Mouse (Mus musculus) ES-E14 (cell line): ENCODE data around the gene Ifi214. TPM values are rescaled to one million over a fixed set of nuclear protein-coding genes. Genes with fewer than 3 reads are reported as not detected.
"Not testable (repeated sequence)": the region's sequence is repeated elsewhere in the genome, so short reads cannot be mapped to it uniquely, and the experiment has no call there.

Experiments
- DNase-seq: peaks from one replicate; pipeline ENCODE4 v3.0.0-alpha.2; 2013; ENCODE audit warnings: low read depth, low spot score
- H3K27ac ChIP-seq: 2 replicates; pipeline ENCODE4 v1.5.1; 2012; ENCODE audit warnings: low read depth, mild to moderate bottlenecking, low read length, moderate library complexity, mixed read lengths; ENCODE audit not compliant: poor library complexity, insufficient read depth, severe bottlenecking
- H3K36me3 ChIP-seq: 2 replicates; pipeline ENCODE4 v1.6.1; 2012; ENCODE audit warnings: mild to moderate bottlenecking, low read length, moderate library complexity, mixed read lengths; ENCODE audit not compliant: control insufficient read depth, poor library complexity, insufficient read depth, severe bottlenecking
- H3K4me1 ChIP-seq, 2 experiments: fragments of 150-350 bp in 1 of 2; sonication (generic) in 1 of 2; 2 replicates each; pipeline ENCODE4 v1.6.1; 2012; ENCODE audit warnings: low read length in 2 of 2, mild to moderate bottlenecking in 1 of 2, mixed read lengths in 1 of 2; ENCODE audit not compliant: control insufficient read depth in 2 of 2, insufficient read depth in 2 of 2, poor library complexity in 1 of 2
- H3K4me3 ChIP-seq, 2 experiments: fragments of 150-350 bp in 1 of 2; sonication (generic) in 1 of 2; 2 replicates each; pipeline ENCODE4 v1.5.1; 2012; ENCODE audit warnings: low read length in 2 of 2, low read depth in 1 of 2, mild to moderate bottlenecking in 1 of 2, mixed read lengths in 1 of 2; ENCODE audit not compliant: insufficient read depth in 1 of 2, poor library complexity in 1 of 2, severe bottlenecking in 1 of 2
- H3K9ac ChIP-seq: 2 replicates; pipeline ENCODE4 v1.6.1; 2012; ENCODE audit warnings: low read depth, mild to moderate bottlenecking, low read length, mixed read lengths; ENCODE audit not compliant: poor library complexity, insufficient read depth, severe bottlenecking
- H3K9me3 ChIP-seq: fragments of 150-350 bp; sonication (generic); 2 replicates; pipeline ENCODE4 v1.6.1; 2012; ENCODE audit warnings: low read depth, mild to moderate bottlenecking, low read length; ENCODE audit not compliant: control insufficient read depth, insufficient read depth
- CHD2 ChIP-seq: IDR thresholded peaks from 2 replicates; pipeline ENCODE4 v1.6.1; 2014; ENCODE audit warnings: mild to moderate bottlenecking, low read depth, low read length, inconsistent platforms
- HCFC1 ChIP-seq: IDR thresholded peaks from 2 replicates; pipeline ENCODE4 v1.6.1; 2012; ENCODE audit warnings: low read length, inconsistent platforms, borderline replicate concordance; ENCODE audit not compliant: insufficient read depth
- MAFK ChIP-seq: IDR thresholded peaks from 2 replicates; pipeline ENCODE4 v1.6.1; 2014; ENCODE audit warnings: mild to moderate bottlenecking, low read depth, low read length, inconsistent platforms; ENCODE audit not compliant: insufficient read depth
- ZC3H11A ChIP-seq: IDR thresholded peaks from 2 replicates; pipeline ENCODE4 v1.6.1; 2012; ENCODE audit warnings: low read depth, mild to moderate bottlenecking, inconsistent platforms, low read length, borderline replicate concordance
- ZNF384 ChIP-seq: IDR thresholded peaks from 2 replicates; pipeline ENCODE4 v1.6.1; 2012; ENCODE audit warnings: low read depth, low read length, inconsistent platforms
- in situ Hi-C, 2 experiments: fragments of 600-800 bp; cut with MboI; formaldehyde crosslinking; loops; one replicate each; pipeline ENCODE4 v1.15.1; 2025; ENCODE audit warnings: low sequenced_read_pairs in 2 of 2, inconsistent platforms in 1 of 2; ENCODE audit not compliant: unreplicated experiment in 2 of 2
- total RNA-seq: library from RNA; depleted of rRNA; stranded (reverse); fragments of 300-350 nt; gene quantifications from 2 replicates; pipeline ENCODE4 v1.2.3, GENCODE M21; 2012

The Ifi214 gene
- total RNA-seq, 1 experiment = not detected

DNA sequence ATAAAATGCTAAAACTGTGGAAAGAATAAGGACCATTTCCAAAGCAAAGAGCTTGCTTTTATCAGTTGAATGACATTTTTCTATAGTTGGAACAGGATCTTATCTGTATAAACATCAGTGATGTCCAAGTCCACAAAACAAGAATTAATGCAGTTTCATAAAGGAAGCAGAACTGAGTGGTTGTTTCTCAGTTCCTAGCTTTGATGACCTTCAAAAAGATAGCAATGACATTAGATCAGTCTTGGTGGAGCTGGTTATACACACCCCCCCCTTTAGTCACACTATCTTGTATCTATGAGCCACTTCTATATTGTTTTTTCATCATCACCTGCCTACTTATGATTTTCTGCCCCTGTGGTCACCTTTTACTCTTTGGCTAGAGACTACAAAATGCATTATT, 14.3 kb downstream of the Ifi214 start:
- Histone ChIP-seq H3K9ac (no peak overlapping the region), H3K9me3 (no peaks in the 10 kb centered on the region), H3K36me3 (no peaks in the 10 kb centered on the region), H3K27ac (no peak overlapping the region), H3K4me3 (no peak overlapping the region), H3K4me1 (no peaks in the 10 kb centered on the region)
- in situ Hi-C loops = no loop called here
- TF ChIP-seq ZNF384 (no peak), MAFK (no peak), HCFC1 (no peak), ZC3H11A (no peak), CHD2 (no peak)
- DNase-seq = no peak

DNA sequence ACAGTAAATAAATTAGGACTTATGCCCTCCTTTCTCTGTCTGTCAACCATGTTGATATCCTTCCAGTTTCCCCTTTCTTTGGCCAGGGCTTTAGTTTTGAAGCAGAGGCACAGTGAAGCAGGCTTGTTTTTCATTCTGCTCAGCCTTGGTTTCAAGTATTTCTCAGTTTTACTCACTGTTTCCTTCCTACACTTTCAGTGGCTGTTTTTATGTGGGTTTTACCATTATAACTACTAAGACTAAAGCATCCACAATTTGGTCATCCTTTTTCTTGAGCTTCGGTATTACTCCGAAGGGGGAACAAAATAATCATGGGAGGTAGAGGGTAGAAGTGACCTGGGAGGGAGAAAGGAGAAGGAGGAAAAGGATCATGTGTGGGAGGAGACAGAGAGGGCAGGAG, 25.2 kb downstream of the Ifi214 start:
- DNase-seq, H3K36me3 ChIP-seq, H3K9ac ChIP-seq, H3K4me3 ChIP-seq, H3K9me3 ChIP-seq, H3K4me1 ChIP-seq, H3K27ac ChIP-seq, in situ Hi-C loops: not testable (repeated sequence)

DNA sequence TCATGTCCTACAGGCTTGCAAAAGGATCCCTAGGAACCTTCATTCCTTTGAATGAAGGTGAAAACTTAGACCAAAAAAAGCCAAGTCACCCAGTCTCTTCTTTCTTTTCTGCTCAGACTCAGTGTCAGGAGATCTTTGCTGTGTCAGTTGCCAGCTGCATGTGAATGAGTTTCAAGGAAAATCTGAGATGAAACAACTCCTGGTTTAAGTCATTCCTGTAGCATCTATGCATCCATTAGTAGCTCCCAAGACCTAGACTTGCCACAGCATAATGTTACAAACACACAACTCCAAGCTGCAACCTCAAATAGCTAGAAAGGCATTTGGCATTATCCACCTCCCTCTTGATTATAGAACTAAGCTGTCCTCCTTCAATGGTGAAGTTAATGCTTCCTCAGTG, 44.3 kb downstream of the Ifi214 start:
- H3K4me3 ChIP-seq, H3K9ac ChIP-seq, H3K27ac ChIP-seq, in situ Hi-C loops, DNase-seq, H3K36me3 ChIP-seq, H3K4me1 ChIP-seq, H3K9me3 ChIP-seq: not testable (repeated sequence)

DNA sequence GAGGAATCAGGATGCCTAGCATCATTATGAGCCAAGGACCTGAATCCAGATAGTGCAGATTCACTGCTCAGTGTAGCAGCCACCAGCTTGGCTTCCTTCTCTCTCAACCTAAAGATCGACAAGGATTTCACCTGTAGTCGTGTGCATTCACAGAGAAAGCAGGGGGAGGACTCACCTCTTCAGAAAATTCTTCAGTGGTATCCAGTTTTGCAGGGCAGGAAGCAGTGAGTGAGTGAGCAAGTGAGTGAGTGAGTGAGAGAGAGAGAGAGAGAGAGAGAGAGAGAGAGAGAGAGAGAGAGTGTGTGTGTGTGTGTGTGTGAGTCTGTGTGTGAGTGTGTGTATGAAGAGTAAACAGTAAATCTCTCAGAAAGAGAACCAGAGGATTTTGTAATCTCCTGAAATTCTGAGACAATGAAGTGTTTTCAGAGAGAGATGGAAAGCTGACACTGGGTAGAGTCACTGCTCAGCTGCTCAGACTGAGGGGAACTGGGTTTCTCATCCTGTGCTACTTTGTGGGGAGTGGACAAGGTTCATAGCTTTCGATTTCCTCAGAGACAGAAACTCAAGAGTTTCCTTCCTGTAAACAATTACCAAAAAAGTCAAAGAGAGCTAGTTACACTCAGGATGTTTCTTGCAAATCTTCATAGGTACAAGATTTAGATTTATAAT, 44.8 kb downstream of the Ifi214 start, which contains the start of gene Ifi206:
Gene Ifi206 (minus strand): TSS at position 230 of the 669 bp plus-strand sequence.
- H3K27ac ChIP-seq, H3K36me3 ChIP-seq, in situ Hi-C loops, H3K9me3 ChIP-seq, DNase-seq, H3K4me3 ChIP-seq, H3K9ac ChIP-seq, H3K4me1 ChIP-seq: not testable (repeated sequence)

DNA sequence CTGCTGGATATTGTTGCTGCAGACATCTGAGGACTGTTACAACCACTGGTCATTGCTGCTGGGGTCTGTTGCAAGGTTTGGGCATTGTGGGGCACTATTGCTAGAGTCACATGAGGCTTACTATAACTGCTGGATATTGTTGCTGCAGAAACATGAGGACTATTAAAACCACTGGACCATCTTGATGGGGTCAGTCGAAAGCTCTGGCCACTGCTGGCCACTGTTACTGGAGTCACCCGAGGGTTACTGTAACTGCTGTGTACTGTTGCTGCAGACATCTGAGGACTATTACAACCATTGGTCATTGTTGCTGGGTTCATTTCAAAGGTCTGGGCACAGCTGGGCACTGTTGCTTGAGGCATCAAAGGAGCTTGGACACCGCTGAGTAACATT, 54.6 kb downstream of the Ifi214 start:
- H3K27ac ChIP-seq, DNase-seq, H3K4me1 ChIP-seq, H3K9ac ChIP-seq, H3K4me3 ChIP-seq, H3K9me3 ChIP-seq, H3K36me3 ChIP-seq, in situ Hi-C loops: not testable (repeated sequence)

- in situ Hi-C loops, DNase-seq, H3K9ac ChIP-seq, H3K9me3 ChIP-seq, H3K27ac ChIP-seq, H3K4me1 ChIP-seq, H3K4me3 ChIP-seq, H3K36me3 ChIP-seq: not testable (repeated sequence)
Observed at GRCm38 (mm10) chr1:173480399-173481181, 55.2 kb downstream of the Ifi214 start.
